Mouse (Mus musculus) ovary, adult 2 months (tissue): ENCODE results near the gene Olfr1510. TPM values are rescaled to one million over a fixed set of nuclear protein-coding genes. Genes with fewer than 3 reads are reported as not detected.

Experiments
- polyA plus RNA-seq: library from polyadenylated mRNA; depleted of rRNA; stranded (reverse); fragments of >200 nt; gene quantifications from 2 replicates; pipeline ENCODE4 v1.2.3, GENCODE M21; 2012; rRNA removed

Gene Olfr1510
- polyA plus RNA-seq: not detected in 2 replicates

GRCm38 (mm10) chr14:52414273-52414672 is at the start of gene Olfr1510:
Olfr1510 (minus strand) TSS chr14:52414373.

DNA sequence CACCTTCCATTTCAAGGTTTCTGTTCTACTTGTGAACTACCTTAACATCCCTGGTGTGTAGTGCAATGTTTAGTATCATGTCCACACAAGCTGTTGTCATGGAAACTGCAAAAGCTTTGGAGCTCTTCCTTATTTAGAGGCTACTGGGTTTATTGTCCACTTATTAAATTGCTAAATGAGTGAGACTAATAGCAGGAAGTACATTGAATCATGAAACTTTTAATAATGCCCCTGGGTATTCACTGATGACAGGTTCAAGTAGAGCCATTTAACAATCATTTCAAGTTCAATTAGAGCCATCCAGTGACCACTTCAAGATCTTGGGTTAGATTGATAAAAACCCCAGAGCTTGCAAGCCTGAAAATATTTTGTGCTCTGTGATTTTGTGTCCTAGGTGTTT is 28.5 kb upstream of the Olfr1510 start, which contains the start of gene Olfr1509:
Gene Olfr1509 (plus strand): TSS at position 301 of the 400 bp plus-strand sequence.

GRCm38 (mm10) chr14:52397279-52397678 is 16.9 kb downstream of the Olfr1510 start, which contains the start of gene Olfr1511:
Olfr1511 (minus strand) TSS chr14:52397379.

DNA sequence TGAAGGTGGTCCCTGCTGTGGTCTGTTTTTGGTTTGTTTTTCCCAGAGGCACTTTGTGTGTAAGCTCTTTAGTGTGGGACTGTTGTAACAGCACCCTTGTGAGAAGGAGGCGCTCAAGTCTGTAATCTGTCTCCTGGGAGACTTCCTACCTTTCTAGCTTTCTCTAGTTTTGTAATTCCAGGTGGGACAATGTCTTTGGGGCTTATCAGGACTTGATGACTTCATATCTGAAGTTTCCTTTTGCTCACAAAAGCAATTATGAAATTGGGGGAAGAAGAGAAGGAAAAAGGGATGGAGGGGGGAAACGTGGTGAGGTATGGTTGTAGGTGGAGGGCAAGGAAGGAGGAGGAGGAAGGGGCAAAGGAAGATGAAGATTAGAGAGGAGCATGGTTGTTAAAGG is 35.1 kb downstream of the Olfr1510 start, which contains the start of gene Olfr1512:
Gene Olfr1512 (minus strand): TSS at position 101 of the 400 bp plus-strand sequence.

Other genes starting within 250 kb of the Olfr1510 start
- gene Supt16, start 217.0 kb downstream of the Olfr1510 start, polyA plus RNA-seq: 6.7 and 7.7 TPM in 2 replicates
- 33.0 and 40.8 TPM in 2 replicates for gene Chd8, start 156.6 kb downstream of the Olfr1510 start, polyA plus RNA-seq
- 27.3 and 44.7 TPM in 2 replicates for gene Tox4, start 135.2 kb downstream of the Olfr1510 start, polyA plus RNA-seq
- gene Rab2b, start 134.8 kb downstream of the Olfr1510 start, polyA plus RNA-seq: 11.0 and 13.3 TPM in 2 replicates
- gene Mettl3, start 109.2 kb downstream of the Olfr1510 start, polyA plus RNA-seq: 24.8 and 31.2 TPM in 2 replicates
- gene Sall2, start 85.6 kb downstream of the Olfr1510 start, polyA plus RNA-seq: 16.8 and 19.3 TPM in 2 replicates
- gene Olfr1513, start 58.0 kb downstream of the Olfr1510 start, polyA plus RNA-seq: not detected in 2 replicates
- gene Olfr1512, start 35.2 kb downstream of the Olfr1510 start, polyA plus RNA-seq: not detected in 2 replicates
- gene Olfr1511, start 17.0 kb downstream of the Olfr1510 start, polyA plus RNA-seq: not detected in 2 replicates
- gene Olfr1509, start 28.6 kb upstream of the Olfr1510 start, polyA plus RNA-seq: not detected in 2 replicates
- gene Olfr1508, start 53.1 kb upstream of the Olfr1510 start, polyA plus RNA-seq: 0.02 TPM in 1 of 2 replicates, not detected in the other
- gene Olfr1507, start 81.4 kb upstream of the Olfr1510 start, polyA plus RNA-seq: 0.14 TPM in 1 of 2 replicates, not detected in the other